Mouse (Mus musculus): ENCODE data around the gene Myt1l.

The Myt1l gene

DNA sequence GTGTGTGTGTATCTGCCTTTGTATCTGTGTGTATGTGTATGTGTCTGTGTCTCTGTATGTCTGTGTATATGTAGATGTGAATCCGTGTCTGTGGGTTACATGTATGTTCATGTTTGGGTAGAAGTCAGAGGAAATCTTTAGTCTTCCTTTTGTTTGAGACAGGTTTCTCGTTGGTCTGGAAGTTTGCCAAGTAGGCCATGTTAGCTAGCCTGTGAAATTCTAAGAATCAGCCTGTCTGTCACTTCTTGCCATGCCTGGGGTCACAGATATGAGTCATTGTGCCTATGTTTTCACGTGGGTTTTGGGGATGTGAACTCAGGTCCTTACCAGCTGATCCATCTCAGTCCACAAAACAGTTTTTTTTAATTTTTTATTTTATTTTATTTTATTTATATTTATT is 128.9 kb downstream of the Myt1l start:
- DNase-seq (ENCODE audit: low spot score in 2 of 2): no peak

DNA sequence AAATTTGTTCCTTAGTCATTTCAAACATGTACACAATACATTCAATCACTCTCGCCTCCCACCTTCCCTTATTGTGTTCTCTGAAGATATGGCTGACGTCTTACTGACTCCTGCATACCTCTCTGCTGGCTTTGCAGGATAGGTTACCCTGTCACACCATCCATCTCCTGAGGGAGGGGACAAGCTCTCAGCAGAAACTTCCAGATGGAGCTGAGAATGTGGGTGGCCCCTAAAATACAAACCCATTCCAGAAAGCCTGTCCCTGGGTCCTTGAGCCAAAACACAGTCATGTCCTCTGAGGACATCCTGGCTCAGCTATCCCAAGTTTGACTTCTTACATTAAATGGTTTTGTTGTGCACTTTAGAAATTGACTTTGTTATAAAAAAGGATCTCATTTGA is 129.7 kb downstream of the Myt1l start:
- no peak for DNase-seq (ENCODE audit: low spot score in 2 of 2)

DNA sequence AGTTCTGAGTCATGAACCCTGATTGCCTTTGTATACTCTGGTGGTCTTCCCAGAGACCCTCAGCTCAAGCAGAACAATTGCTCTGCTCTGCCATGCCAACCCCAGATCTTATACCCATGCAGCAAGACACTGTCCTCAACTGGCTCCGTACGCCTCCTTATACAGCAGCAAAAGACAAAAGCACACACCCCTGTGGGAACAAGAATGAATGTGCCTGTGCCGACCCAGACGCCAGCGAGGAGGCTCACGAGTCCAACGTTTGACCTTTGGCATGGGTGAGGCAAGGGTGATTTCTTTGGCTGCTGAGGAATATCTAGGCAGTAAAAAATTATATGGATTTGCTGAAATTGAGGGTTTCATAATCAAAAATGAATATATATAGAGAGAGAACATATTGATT is 143.8 kb downstream of the Myt1l start:
- DNase-seq (ENCODE audit: low spot score in 2 of 2): no peak

DNA sequence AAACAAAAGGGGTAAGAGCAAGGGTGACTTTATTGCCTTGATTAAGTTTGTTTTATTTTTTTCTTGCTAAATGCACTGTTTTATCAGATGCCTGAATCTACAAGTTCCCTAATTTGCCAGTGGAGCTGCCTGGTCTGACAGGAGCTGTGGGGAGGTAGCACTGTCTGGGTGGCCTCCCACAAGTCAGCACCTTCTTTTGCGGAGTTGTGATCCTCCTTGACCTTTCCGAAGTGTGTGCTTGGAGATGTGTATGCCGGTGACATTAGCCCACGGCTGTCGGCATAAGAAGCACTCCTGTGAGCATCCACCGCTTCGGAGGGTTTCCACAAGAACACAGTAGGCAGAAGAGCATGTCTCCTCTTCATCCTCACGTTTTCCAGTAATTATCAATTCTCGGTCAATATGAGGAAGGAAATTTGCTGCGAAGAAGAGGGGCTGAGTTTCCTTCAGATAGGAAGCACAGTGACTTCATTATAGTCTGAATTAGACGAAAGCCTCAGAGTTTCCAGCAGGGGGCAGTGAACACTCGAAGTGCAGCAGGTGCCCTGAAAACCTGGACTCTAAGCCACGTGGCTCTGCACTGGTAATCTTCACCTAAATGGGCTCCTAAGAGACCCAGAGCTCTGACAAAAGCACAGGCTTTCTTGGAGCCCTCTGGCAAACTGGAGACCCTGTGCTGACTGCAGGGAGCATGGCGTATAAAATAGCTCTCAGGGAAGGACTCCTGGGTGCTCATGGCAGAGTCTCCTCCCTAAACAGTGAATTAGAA is 147.6 kb downstream of the Myt1l start:
- DNase-seq (ENCODE audit: low spot score in 2 of 2): no peak

DNA sequence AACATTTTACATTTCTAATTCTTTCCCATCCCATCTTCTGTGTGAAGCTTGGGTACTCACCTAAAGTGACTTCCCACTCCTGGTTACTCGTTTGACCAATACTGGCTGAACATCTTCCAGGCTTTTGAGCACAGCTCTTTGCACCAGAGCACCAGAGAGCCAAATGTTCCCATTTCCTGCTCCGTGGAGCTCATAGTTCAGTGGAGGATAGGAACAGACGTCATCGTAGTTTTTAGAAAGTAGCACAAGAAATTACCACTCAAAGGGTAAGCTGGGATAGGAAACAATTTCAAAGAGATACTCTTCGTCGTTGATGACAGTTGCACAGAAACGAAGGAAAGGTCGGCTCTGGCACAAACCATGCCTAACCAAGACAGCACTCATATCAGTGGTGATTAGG is 154.2 kb downstream of the Myt1l start:
- no peak for DNase-seq (ENCODE audit: low spot score in 2 of 2)

DNA sequence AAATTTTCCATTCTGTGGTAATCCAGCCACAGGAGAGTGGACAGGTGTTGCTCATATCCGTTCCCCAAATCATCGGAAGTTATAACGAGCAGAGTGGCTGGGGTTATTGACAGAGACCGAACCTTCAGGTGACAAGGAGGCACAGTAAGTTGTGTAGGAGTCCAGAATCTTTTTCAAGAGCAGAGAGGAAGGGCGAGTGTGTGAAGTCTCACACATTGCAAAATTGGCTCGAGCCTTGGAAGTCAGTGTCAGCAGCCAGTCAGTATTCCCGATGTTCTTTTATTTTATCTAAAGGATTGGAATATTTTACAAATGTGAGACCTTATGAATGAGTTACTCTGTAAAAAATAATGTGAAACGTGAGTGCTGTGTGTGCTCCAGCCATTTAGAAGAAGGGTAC is 154.8 kb downstream of the Myt1l start:
- no peak for DNase-seq (ENCODE audit: low spot score in 2 of 2)

DNA sequence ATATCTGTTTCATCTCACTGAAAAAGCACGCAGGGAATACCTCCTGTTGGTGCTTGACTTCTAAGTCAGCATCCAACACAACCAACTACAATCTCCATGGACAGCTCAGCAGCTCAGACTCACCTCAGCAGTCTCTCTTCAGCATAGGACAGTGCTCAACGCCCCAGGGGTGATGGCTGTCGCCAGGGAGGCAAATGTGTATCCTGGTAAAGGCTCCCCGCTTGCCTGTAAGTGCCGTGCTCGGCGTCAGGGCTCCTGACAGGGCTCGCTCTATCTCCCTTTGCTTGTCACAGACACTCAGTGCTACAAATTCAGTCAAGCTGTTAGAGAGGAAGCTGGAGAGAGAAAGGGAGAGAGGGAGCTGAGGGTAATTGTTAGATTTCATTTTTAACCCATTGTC is 158.1 kb downstream of the Myt1l start:
- no peak for DNase-seq (ENCODE audit: low spot score in 2 of 2)

DNA sequence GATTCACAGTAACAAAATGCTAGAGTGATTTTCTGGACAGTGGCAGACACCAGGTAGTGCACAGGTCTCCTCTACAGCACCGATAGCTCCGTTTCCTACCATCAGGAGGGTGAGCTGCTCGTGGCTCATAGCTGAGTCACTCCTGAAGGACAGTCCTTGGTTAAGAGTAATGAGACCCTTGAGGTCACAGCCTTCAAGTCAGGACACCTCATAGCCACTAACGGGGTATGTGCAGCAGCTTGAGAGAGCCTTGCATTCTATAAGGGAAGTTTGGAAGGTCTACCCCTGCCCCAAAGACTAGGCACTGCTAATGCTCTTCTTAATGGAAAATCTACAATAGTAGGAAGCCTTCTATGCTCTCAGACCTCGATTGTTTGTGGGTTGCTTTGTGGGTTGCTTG is 163.4 kb downstream of the Myt1l start:
- no peak for DNase-seq (ENCODE audit: low spot score in 2 of 2)

DNA sequence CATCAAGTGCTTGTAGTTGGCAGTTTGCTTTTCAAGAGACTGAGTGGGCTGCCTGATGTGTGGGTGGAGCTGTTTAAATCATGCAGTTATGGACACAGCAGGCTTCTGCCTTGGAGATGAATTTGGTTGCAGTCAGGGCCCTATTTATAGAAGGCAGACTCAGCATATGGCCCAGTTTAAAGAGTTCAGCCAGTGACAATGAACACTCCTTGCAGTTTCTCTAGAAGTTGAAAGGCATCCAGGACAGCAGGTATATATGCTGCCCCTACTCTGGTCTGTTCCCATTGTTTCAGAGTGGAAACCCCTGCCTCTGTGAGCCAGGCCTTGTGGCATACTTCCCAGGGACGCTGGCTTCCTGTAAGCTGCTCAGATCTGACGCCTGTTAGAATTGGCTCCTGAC is 167.0 kb downstream of the Myt1l start:
- no peak for DNase-seq (ENCODE audit: low spot score in 2 of 2)

DNA sequence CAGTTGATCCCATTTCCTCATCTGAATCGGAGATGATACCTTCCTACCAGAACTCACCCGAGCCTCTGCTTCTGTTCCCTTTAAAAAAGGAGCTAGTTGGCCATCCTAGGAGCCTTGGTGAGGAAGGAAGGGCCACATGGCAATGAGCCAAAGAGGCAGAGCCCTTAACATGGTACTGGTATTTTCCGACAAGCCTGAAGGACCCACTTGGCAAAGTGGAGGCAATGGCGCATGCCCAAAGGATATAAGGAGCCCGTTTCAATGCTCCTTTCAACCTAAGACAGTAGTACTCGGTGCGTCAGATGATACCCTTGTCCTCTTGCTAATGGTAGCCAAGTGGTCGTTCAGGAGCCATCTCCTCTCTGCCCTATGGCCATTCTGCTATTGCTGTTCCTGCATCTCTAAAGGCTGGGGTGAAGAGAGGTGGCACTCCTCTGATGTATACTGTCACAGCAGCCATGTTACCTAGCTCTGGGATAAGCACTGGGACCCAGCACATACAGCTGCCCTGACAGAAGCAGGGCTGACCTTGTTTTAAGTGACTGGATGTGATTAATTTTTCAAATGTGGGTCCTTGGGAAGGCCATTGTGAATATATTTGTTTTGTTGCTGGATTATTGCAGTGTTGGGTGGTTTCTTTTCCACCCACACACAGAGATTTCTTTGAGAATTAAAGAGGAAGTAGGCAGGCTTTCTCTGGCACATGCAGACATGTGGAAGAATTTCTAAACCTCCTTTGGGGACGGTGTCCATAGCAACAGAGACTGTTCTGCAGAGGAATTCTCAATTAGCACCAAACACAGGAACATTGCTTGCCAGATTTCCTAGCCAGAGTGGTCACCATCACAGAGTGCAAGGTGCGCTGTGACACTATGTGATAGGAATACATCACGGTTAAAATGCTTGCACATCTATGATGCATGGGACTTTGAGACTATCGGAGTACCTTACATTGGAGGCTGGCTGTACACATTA is 169.6 kb downstream of the Myt1l start:
- no peak for DNase-seq (ENCODE audit: low spot score in 2 of 2)

DNA sequence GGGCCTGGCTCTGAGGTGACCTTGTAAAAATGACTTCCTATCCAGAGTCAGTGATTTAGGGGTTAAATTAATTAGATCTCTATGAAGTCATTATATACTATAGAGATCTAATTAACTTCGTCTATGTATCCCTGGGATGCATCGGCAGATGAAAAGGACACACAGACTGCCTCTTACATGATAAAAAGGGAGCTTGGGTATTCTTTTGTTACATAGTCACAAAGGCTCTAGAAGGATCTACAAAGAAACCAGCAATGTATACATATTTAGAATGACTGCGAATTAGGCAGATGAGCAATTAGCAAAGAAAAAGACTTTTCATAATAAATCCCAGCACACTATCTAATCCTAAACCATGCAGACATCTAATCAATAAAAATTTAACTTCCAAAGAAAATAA is 170.4 kb downstream of the Myt1l start:
- DNase-seq (ENCODE audit: low spot score in 2 of 2): no peak

DNA sequence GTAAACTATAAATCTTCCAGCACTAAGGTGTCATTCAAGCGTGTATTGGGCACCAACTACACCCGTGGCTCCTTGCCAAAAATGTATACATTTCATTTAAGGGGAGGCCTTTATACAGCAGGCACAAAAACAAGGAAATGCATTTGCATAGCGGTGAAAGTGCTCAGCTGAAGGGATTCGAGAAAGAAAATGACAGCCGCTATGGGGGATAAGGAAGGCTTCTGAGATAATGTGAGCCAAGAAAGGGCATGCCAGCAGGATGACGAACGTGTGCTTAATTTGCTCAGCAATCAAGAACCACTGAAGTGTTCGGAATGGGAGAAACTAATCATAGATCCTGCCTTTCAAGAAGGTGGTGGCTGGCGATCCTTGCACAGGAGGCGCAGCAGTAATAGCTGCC is 170.8 kb downstream of the Myt1l start:
- no peak for DNase-seq (ENCODE audit: low spot score in 2 of 2)

DNA sequence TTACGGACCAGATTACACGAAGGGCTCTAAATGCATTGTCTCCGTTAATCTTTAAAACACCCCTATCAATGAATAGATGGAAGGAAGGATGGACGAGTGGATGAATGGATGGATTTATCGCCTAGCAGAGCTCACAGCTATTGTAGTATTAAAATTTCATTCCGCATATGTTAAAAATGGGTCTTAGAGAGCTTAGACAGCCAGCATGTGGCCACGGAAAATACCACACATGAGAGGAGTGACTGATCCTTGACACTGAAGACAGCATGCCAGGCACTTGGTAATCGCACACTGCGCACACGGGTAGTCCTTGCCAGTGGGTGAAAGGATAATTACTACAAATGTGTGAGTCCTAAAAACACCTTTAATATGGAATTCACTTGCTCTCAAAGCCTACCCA is 171.2 kb downstream of the Myt1l start:
- DNase-seq (ENCODE audit: low spot score in 2 of 2): no peak

DNA sequence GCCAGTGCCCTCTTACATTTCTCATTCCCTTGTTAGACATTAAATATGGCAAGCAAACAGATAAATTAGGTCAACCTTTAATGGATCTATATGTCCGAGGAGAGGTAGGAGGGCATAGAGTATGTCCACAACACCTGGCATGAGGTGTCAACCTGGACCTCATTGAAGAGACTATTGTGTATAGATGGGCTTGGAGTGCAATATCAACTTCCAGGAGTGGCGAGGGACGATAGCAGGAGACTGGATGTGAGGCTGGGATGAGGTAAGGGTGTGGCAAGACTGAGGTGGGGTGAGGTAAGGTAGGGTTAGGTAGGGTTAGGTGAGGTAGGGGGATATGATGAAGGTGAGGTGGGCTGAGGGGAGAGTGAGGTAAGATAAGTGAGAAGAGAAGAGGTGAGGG is 171.8 kb downstream of the Myt1l start:
- no peak for DNase-seq (ENCODE audit: low spot score in 2 of 2)

DNA sequence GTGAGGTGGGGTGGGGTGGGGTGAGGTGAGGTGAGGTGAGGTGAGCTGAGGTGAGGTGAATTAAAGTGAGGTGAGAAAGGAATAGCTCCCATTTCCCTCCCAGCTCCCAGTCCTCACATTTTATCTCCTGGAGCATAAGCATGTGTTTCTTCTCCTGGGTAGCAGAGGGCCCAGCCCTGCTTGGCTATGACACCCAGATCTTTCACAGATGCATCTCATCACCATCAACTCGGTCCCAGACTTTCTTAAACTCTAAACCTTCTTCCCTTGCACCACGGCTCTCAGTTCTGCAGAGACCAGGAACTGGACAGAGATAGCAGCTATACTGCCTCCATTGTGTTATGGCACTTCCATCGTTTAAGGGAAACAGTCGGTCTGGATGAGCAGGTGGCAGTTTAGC is 172.9 kb downstream of the Myt1l start:
- no peak for DNase-seq (ENCODE audit: low spot score in 2 of 2)

DNA sequence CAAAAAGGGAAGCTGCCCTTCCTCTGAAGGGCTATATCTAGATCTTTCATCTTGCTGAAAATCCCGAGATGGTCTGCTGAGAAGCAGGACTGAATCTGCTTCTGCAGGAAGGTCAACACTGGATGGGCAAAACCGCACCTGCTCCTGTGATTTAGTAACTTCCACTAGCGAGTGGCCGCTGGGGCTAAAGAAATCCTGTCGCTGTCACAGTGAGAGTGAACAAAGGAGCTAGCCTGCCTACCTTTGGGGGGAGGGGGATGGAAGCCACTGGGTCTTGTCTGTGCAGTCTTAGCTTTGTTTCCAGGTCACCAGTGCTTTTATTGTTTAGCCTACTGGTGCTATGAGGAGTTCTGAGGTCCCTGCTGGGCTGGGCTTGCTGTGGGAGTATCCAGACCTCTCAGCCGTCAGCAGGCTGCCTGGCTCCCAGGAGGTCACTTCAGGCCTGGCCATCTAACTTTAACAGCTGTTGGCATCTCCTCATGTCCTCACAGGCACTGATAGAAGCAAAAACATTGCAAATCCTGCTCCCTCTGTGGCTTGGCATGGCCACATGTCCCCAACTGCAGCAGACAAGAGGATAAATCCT is 173.6 kb downstream of the Myt1l start:
- DNase-seq (ENCODE audit: low spot score in 2 of 2): no peak

DNA sequence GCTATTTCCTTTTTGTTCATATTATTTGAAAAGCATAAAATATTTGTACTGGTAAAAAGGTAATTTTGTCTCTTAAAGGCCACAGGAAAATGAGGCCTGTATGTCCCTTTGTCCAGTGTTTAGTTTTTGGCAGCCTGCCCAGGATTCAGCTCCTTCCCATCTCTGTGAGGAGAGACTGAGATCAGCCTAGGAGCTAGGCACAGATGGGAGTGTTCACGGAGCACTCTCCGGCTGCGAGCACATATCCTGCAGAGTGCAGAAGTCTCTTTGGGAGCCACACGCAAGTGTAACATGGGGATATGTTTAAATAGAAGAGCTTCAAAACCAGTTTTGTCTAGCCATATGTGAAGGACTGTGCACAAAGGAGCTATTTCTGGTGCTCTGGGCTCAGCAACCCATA is 174.4 kb downstream of the Myt1l start:
- no peak for DNase-seq (ENCODE audit: low spot score in 2 of 2)

DNA sequence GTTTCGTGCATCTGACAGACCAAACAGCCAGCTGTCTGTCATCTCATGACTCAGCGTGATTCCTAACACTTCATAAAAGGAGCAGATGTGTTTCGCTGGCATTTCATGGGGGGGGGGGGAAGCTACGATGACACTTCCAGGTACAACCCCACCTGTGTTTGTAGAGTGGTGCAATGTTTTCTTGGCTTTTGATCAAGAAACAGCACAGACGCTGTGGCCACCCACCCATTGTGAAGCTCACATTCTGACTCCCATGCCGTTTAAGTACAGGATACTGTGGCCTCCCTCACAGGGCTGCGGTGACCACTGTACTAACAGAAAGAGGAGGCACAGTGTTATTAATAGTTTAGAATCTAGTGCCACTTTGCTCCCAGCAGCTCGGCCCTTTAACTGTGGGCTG is 175.4 kb downstream of the Myt1l start:
- DNase-seq (ENCODE audit: low spot score in 2 of 2): no peak

DNA sequence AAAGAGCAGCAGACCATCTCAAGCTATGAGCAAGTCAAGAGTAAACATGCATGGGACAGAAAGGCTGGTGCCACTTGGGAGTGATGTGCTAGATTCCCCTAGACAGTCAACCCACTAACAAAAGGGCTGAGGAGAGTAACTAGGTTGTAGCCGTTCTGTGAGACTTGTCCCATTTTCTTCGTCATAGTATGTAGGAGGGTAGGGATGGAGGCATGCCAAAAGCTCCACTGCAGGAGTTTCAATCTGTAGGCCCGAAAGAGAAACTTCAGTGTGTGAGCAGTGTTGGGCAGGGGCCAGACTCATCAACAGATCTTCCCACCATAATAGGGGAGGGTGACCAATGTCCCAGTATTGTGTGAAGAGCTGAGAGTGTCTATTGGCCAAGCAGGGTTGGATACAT is 178.9 kb downstream of the Myt1l start:
- no peak for DNase-seq (ENCODE audit: low spot score in 2 of 2)

DNA sequence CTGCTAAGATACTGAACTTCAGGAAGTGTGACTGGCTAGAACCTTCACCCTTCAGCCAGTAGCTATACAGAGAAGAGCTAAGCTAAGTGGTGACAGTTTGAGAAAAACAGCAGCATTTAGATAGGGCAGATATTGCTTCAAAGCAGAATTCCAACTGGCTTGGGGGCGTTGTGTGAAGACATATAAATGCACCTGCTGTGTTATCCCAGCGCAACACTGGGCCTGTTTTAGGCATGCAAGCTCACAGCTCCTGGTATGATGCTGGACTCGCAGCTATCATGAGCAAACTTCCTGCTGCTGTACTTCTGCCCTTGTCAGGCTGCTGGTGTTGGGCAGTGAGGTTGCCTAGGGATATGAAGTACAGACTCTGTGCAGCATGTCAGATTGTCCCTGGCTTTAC is 180.0 kb downstream of the Myt1l start:
- DNase-seq (ENCODE audit: low spot score in 2 of 2): no peak

DNA sequence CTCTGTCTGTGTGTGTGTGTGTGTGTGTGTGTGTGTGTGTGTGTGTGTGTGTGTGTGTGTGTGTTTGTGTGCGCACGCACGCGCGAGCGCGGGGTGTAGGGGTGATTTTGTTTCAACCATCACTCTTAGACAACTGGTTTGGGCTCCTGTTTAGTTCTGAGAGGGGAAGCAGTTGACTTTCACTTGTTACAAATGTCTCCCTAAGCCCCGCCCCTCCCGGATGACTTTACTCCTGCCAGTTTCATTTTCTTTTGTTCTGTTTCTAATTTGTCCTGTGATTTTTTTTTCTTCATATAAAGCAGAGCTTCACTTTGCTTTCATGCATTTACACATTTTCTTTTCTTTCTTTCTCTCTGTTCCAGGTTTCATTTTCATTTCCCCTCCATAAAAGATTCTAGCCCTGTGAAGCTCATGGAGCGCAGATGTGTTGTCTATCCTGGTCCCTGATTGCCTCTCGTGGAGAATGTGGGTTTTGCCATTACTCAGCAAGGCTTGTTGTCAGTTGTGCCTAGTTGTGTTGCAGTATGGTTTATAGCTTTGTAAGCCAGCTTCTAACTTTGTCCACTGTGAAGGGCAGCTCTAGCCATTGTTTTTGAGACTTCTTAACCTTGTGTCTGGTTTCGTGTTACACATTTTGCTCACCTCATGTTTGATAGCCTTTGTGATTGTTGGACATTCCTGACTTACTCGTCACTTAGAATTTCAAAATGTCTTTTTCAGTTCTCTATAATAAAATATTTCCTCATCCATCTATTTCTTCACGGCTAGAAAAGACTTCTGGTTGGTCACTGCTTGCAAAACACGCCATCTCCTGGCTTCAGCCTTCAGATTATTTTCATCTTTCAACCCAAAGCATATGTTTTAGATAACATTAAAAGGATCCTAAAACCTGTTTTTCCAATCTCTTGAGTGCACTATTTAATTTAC is 184.9 kb downstream of the Myt1l start:
- no peak for DNase-seq (ENCODE audit: low spot score in 2 of 2)
